Mouse (Mus musculus): ENCODE measurements around the gene Gm5725.
"Not testable (repeated sequence)": the region's sequence is repeated elsewhere in the genome, so short reads cannot be mapped to it uniquely, and the experiment has no call there.

The Gm5725 gene

DNA sequence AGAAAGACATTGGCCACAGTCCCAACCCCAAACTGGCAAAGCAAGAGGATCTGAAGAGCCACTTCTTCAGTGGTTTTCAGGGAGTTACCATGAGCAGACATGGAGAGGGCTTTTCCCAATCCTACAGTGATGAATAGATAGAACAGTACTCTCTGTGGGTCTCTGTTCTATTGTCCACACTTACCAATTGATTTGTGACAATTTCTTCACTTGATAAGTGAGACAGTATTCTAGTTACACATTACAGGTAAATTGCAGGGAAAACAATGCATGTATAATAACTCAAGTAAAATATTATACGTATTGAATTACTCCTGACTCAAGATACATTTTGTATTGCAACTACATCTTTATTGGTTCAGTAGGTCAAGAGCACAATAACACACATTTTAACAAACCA lies at the start of gene Gm5725:
Gene Gm5725, minus strand, starts transcription at position 101 of the 400 bp plus-strand sequence.
- not testable (repeated sequence) for DNase-seq

DNA sequence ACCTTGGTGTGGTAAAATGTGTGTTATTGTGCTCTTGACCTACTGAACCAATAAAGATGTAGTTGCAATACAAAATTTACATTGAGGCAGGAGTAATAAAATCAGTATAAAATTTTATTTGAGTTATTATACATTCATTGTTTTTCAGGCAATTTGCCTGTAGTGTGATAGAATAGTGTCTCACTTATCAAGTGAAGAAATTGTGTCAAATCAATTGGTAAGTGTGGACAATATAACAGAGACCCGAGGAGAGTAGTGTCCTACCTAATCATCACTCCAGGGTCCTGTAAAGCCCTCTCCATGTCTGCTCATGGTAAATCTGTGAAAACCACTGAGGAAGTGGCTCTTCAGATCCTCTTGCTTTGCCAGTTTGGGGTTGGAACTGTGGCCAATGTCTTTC lies 12.0 kb downstream of the Gm5725 start, which contains the start of gene Vmn1r135:
Gene Vmn1r135, plus strand, starts transcription at position 301 of the 400 bp plus-strand sequence.
- DNase-seq: not testable (repeated sequence)

DNA sequence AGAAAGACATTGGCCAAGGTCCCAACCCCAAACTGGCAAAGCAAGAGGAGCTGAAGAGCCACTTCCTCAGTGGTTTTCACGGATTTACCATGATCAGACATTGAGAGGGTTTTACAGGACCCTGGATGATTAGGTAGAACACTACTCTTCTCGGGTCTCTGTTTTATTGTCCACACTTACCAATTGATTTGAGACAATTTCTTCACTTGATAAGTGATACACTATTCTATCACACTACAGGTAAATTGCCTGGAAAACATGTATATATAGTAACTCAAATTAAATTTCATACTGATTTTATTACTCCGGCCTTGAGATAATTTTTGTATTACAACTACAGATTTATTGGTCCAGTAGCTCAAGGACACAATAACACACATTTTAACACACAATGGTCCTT lies 47.4 kb downstream of the Gm5725 start, which contains the start of gene Gm4177:
Gene Gm4177, minus strand, starts transcription at position 101 of the 400 bp plus-strand sequence.
- DNase-seq: not testable (repeated sequence)
